Mouse (Mus musculus) spleen, adult 2 months (tissue): Measurements from ENCODE around the gene Pttg1ip.

ENCODE experiments used
- CTCF ChIP-seq: fragments of 200-500 bp; IDR thresholded peaks from 2 replicates; pipeline ENCODE4 v1.5.1; 2011; ENCODE audit warnings: mild to moderate bottlenecking, inconsistent platforms; ENCODE audit not compliant: insufficient read depth, insufficient read length, insufficient replicate concordance; ENCODE audit errors: extremely low read depth
- POLR2A ChIP-seq: fragments of 200-500 bp; IDR thresholded peaks from 2 replicates; pipeline ENCODE4 v1.6.1; 2011; ENCODE audit warnings: low read depth, low read length, inconsistent platforms

DNA sequence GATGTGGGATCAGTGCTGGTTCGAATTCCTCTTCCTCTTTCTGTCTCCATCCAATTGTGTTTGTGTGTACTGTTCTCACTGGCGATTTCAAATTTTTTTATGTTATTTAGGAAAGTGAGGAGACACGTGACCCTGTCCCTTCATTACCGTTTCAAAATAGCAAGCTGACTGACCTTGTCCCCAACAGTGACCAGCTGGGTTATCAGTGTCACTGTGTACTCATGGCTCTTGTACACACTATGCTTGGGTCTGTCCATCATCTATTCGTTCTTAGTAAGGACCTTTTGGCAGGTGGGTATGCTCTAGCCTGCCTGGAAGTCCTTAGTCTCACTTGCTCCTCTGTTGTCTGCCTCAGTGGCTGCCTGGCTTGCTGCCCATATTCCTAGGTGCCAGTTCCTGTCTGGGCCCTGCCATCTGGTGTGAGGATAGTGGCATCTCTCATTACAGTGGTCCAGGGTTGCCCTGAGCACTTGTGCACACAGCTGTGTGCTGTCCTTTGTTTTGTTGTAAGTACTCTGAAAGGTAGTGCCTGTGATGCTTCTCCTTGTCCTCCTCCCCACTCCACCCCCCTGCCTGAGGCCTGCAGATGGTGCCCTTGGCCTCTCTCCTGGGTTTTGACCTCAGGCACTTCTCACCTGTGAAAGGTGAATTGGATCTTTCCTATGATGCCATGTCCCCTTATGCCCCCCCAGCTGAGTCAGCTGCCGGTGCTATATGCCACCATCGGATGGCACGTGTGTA lies 28.9 kb downstream of the Pttg1ip start:
- TF ChIP-seq CTCF (no peak), POLR2A (no peak)
